Mouse (Mus musculus) C2C12 (cell line): Measurements from ENCODE around the gene Smad9.

Source experiments
- CTCF ChIP-seq: IDR thresholded peaks from one replicate; pipeline ENCODE4 v1.5.1; 2011; ENCODE audit not compliant: control insufficient read depth, insufficient read depth, insufficient read length
- MAX ChIP-seq: IDR thresholded peaks from one replicate; pipeline ENCODE4 v1.6.1; 2011; ENCODE audit warnings: mild to moderate bottlenecking, control low read depth
- MYOG ChIP-seq: IDR thresholded peaks from one replicate; pipeline ENCODE4 v1.6.1; 2011; ENCODE audit not compliant: control insufficient read depth, insufficient read length; ENCODE audit errors: extremely low read depth

GRCm38 (mm10) chr3:54822526-54822925 is 67.1 kb downstream of the Smad9 start:
- no peak for TF ChIP-seq CTCF
- TF ChIP-seq MYOG, result no peak
- no peak for TF ChIP-seq MAX
